Mouse (Mus musculus): ENCODE results near the gene Spag8.

Spag8 gene

DNA sequence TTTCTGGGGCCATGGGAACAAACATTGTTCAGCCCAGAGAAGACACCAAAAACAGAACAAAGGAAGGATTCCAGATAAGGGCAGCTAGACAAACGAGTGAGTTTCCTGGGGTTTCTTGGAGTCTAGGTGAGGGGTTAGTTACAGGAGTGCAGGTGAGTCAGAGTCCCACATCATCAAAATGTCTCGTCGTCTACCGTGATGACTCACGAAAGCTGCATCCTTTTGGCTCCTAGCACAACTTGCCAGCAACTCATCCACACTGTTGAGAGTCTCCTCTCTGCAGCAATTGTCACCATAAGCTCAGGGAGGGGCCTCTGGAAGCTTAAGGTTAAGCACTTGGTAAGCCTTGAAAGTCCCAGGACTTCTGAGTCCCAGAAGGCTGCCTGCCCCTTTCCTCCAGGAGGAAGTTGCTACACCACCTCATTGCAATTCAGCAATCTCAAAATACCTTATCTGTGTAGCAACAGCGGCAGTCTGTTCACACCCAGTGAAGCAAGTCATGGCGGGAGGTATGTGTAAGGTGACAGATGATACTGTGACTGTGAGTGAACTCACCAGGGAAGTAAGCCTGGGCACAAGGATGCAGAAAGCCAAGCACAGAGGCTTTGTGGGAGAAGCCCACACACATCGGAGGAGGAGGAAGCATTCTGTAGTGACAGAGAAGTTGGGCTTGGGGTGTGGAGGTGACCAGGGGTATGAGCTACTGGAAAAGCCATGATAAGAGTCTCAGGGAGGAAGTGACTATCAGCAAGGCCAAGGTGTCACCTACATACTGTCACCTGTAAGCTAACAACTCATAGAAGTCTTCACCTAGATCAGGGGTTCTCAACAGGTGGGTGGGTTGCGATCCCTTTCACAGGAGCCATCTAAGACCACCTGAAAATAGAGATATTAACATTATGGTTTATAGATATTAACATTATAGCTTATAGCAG lies 48.4 kb downstream of the Spag8 start:
- ATAC-seq (ENCODE audit: insufficient number of reproducible peaks, low FRiP score, low TSS enrichment), result no peak

GRCm38 (mm10) chr4:43604099-43604498 lies 49.3 kb downstream of the Spag8 start:
- no peak for ATAC-seq (ENCODE audit: insufficient number of reproducible peaks, low FRiP score, low TSS enrichment)

Data from cerebellum, adult (tissue).